Mouse (Mus musculus) heart, embryonic 16.5 days (tissue): Measurements from ENCODE around the gene Cdh4. TPM values are rescaled to one million over a fixed set of nuclear protein-coding genes. Genes with fewer than 3 reads are reported as not detected.

ENCODE experiments used
- ATAC-seq: fragments of 200-750 bp; cut with Nextera tagmentation; replicated peaks from 2 replicates; pipeline ENCODE4 v1.8.0; 2017; ENCODE audit warnings: moderate number of reproducible peaks; ENCODE audit not compliant: insufficient read depth, low FRiP score; ENCODE audit errors: extremely low read depth
- H3K27ac ChIP-seq: fragments of 300-500 bp; sonication (generic); 2 replicates; pipeline ENCODE4 v1.5.1; 2014; ENCODE audit warnings: mild to moderate bottlenecking, low read length, control low read depth, moderate library complexity
- H3K27me3 ChIP-seq: fragments of 300-500 bp; sonication (generic); 2 replicates; pipeline ENCODE4 v1.6.1; 2014; ENCODE audit warnings: low read length, mixed read lengths; ENCODE audit not compliant: control insufficient read depth, insufficient read depth
- H3K36me3 ChIP-seq: fragments of 300-500 bp; sonication (generic); 2 replicates; pipeline ENCODE4 v1.6.1; 2014; ENCODE audit not compliant: control insufficient read depth, insufficient read depth
- H3K4me1 ChIP-seq: fragments of 300-500 bp; sonication (generic); 2 replicates; pipeline ENCODE4 v1.6.1; 2014; ENCODE audit warnings: low read length, mixed read lengths; ENCODE audit not compliant: control insufficient read depth, insufficient read depth
- H3K4me2 ChIP-seq: fragments of 300-500 bp; sonication (generic); 2 replicates; pipeline ENCODE4 v1.6.1; 2014; ENCODE audit warnings: low read depth, mild to moderate bottlenecking, control low read depth, low read length
- H3K4me3 ChIP-seq: fragments of 300-500 bp; sonication (generic); 2 replicates; pipeline ENCODE4 v1.5.1; 2014; ENCODE audit warnings: mild to moderate bottlenecking, control low read depth, low read length
- H3K9ac ChIP-seq: fragments of 300-500 bp; sonication (generic); 2 replicates; pipeline ENCODE4 v1.6.1; 2014; ENCODE audit warnings: low read length, control low read depth
- H3K9me3 ChIP-seq: fragments of 300-500 bp; sonication (generic); replicated peaks from 2 replicates; pipeline ENCODE4 v1.6.1; 2016; ENCODE audit warnings: low read length; ENCODE audit not compliant: control insufficient read depth
- WGBS: fragments of 180-500 bp; shearing (Covaris S2); extraction: QIAGEN DNeasy Blood & Tissue Kit; methylation state at CpG from one replicate; pipeline ENCODE4 v1.1.7; 2014; 5-methylcytosine and 5-hydroxymethylcytosine counted together
- polyA plus RNA-seq: library from polyadenylated mRNA; unstranded; fragments of >200 nt; fragmentation: Nextera tagmentation; extraction: Ambion mirVana; gene quantifications from 2 replicates; pipeline ENCODE4 v1.2.1, GENCODE M21; 2015

Cdh4 gene
- polyA plus RNA-seq, 1 experiment from 2014 or later: 6.5 TPM

- H3K9ac ChIP-seq: no peak overlapping the region
- no peak overlapping the region for H3K27ac ChIP-seq
- WGBS: 66% methylated on average over 18 of the region's 18 CpGs
- no peaks in the 10 kb centered on the region for H3K9me3 ChIP-seq
- no peak for ATAC-seq
- no peaks in the 10 kb centered on the region; the same call in 1 of the 2 replicates for H3K4me1 ChIP-seq
- no peak overlapping the region for H3K4me2 ChIP-seq
- H3K27me3 ChIP-seq: no peaks in the 10 kb centered on the region
- no peaks in the 10 kb centered on the region for H3K36me3 ChIP-seq
- no peak overlapping the region for H3K4me3 ChIP-seq
These were observed 279.6 kb downstream of the Cdh4 start for GRCm38 (mm10) chr2:179721534-179722516.

DNA sequence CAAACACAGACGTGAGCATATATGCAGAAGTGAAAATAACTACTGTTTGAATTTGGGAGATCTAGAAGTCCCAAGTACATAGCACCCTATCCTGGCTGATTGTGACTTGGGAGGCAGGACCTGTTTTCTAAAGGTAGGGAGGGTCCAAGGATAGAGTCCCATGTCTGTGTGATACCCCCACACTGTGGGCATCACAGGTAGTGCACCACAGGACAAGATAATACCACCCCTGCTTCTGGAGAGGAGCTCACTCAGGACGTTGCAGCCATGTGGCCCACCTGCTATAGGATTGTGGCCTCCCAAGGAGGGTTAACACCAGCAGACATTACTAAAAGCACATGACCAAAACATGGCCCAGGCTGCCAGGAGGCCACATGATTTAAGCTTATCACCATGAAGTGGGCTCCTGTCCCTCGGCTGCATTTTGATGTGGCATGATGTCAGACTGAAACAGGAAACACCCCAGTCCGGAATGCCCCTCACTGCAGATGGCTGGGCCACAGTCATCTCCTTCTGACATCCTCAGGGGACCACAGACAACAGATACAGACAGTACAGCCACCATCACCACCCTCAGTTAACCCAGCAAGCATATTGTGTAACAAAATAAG lies 280.6 kb downstream of the Cdh4 start:
- H3K27me3 ChIP-seq: no peaks in the 10 kb centered on the region
- no peak overlapping the region for H3K4me3 ChIP-seq
- 40% methylated on average over 4 of the region's 4 CpGs for WGBS
- no peaks in the 10 kb centered on the region; the same call in 1 of the 2 replicates for H3K4me1 ChIP-seq
- ATAC-seq: no peak
- no peak overlapping the region for H3K4me2 ChIP-seq
- H3K9ac ChIP-seq: no peak overlapping the region
- no peak overlapping the region for H3K27ac ChIP-seq
- H3K36me3 ChIP-seq: no peaks in the 10 kb centered on the region
- H3K9me3 ChIP-seq: no peaks in the 10 kb centered on the region

DNA sequence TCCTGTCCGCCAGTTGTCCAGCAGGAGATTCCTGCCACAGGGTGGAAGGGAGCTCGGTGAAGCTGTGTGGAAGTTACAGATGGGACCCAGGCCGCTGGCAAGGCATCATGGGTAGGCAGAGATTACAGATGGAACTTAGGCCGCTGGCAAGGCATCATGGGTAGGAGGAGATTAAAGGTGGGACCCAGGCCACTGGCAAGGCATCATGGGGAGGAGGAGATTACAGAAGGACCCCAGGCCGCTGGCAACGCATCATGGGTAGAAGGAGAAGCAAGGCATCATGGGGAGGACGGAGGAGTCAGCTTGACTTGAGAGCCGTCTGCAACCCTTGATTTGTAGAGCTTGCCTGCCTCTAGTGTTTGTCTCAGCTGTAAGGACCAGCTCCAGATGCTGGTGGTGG lies 281.2 kb downstream of the Cdh4 start:
- no peak for ATAC-seq

GRCm38 (mm10) chr2:179729002-179729401 lies 286.8 kb downstream of the Cdh4 start:
- Histone ChIP-seq H3K27ac (no peak overlapping the region), H3K4me3 (no peak overlapping the region), H3K9me3 (no peaks in the 10 kb centered on the region), H3K4me2 (no peak overlapping the region), H3K27me3 (no peaks in the 10 kb centered on the region), H3K9ac (no peak overlapping the region), H3K4me1 (no peaks in the 10 kb centered on the region), H3K36me3 (no peaks in the 10 kb centered on the region)
- no peak for ATAC-seq
- 50% methylated on average over 8 of the region's 8 CpGs for WGBS

More for the DNA sequence above, 281.2 kb downstream of the Cdh4 start:
- 81% methylated on average over 8 of the region's 8 CpGs for WGBS
- no peaks in the 10 kb centered on the region; the same call in 1 of the 2 replicates for H3K4me1 ChIP-seq
- no peaks in the 10 kb centered on the region for H3K27me3 ChIP-seq
- H3K36me3 ChIP-seq: no peaks in the 10 kb centered on the region
- no peak overlapping the region for H3K27ac ChIP-seq
- no peak overlapping the region for H3K4me2 ChIP-seq
- no peak overlapping the region for H3K9ac ChIP-seq
- H3K9me3 ChIP-seq: no peaks in the 10 kb centered on the region
- no peak overlapping the region for H3K4me3 ChIP-seq

GRCm38 (mm10) chr2:179729802-179730201 lies 287.6 kb downstream of the Cdh4 start:
- Histone ChIP-seq H3K9ac (no peak overlapping the region), H3K27ac (no peak overlapping the region), H3K4me1 (no peaks in the 10 kb centered on the region), H3K27me3 (no peaks in the 10 kb centered on the region), H3K9me3 (no peaks in the 10 kb centered on the region), H3K4me2 (no peak overlapping the region), H3K4me3 (no peak overlapping the region), H3K36me3 (no peaks in the 10 kb centered on the region)
- WGBS: 68% methylated on average over 4 of the region's 4 CpGs
- ATAC-seq: no peak

GRCm38 (mm10) chr2:179733141-179733831 lies 291.1 kb downstream of the Cdh4 start:
- no peak for ATAC-seq
- Histone ChIP-seq H3K4me3 (no peak overlapping the region), H3K27ac (no peak overlapping the region), H3K4me2 (no peak overlapping the region), H3K9ac (no peak overlapping the region), H3K4me1 (no peaks in the 10 kb centered on the region), H3K36me3 (no peaks in the 10 kb centered on the region), H3K9me3 (no peaks in the 10 kb centered on the region), H3K27me3 (no peaks in the 10 kb centered on the region)
- 51% methylated on average over 16 of the region's 16 CpGs for WGBS

DNA sequence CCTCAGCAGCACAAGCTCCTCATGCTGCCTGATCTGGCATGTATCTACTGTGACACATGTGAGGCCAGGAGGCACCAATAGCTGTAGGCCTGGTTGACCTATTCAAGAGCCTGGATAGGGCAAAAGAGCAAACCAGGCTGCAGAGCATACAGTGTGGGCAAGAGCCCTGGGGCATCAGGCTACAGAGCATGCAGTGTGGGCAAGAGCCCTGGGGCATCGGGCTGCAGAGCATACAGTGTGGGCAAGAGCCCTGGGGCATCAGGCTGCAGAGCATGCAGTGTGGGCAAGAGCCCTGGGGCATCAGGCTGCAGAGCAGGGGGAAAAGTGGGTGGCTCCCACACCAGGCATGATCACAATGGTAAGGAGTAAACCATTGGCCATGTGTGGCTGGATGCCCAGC lies 300.2 kb downstream of the Cdh4 start:
- Histone ChIP-seq H3K9ac (no peak overlapping the region), H3K27ac (no peak overlapping the region), H3K36me3 (no peaks in the 10 kb centered on the region), H3K4me1 (no peaks in the 10 kb centered on the region), H3K4me2 (no peak overlapping the region), H3K27me3 (no peaks in the 10 kb centered on the region), H3K9me3 (no peaks in the 10 kb centered on the region), H3K4me3 (no peak overlapping the region)
- no peak for ATAC-seq
- WGBS: 92% methylated on average over 1 of the region's 1 CpGs

GRCm38 (mm10) chr2:179742828-179743227 lies 300.6 kb downstream of the Cdh4 start:
- no peak overlapping the region for H3K27ac ChIP-seq
- H3K4me3 ChIP-seq: no peak overlapping the region
- H3K9ac ChIP-seq: no peak overlapping the region
- no peaks in the 10 kb centered on the region for H3K27me3 ChIP-seq
- no peaks in the 10 kb centered on the region for H3K4me1 ChIP-seq
- ATAC-seq: no peak
- no peaks in the 10 kb centered on the region for H3K9me3 ChIP-seq
- H3K36me3 ChIP-seq: no peaks in the 10 kb centered on the region
- WGBS: 70% methylated on average over 6 of the region's 6 CpGs
- H3K4me2 ChIP-seq: no peak overlapping the region
